Mouse (Mus musculus) ES-Bruce4 (cell line): Measurements from ENCODE around the gene Atp6v0e2.

Experiments
- CTCF ChIP-seq: IDR thresholded peaks from one replicate; pipeline ENCODE4 v1.8.1; 2011; ENCODE audit warnings: low read depth, low read length
- EP300 ChIP-seq: IDR thresholded peaks from 2 replicates; pipeline ENCODE4 v1.6.1; 2011; ENCODE audit warnings: low read depth, low read length; ENCODE audit not compliant: insufficient read depth

DNA sequence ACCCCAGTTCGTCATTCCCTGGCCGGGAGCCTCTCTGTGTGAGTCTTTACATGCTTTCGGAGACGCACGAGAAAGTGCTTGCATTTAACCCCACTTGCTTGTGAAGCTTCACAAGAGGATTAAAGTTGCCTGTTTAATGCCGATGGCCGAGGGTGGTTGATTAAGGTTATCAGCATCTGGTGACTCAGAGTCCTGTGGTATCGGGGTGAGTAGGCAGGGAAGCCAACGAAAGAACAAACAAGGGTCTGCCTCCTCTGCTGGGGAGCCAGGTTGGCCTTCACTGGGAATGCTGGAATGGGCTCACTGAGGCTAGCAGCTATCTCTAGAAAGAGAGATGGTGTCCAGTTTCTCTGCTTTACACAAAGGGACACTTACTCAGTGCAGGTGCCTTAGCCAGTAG is 9.5 kb upstream of the Atp6v0e2 start:
- TF ChIP-seq CTCF, result no peak
- TF ChIP-seq EP300, result no peak
